Mouse (Mus musculus) spleen, adult 12 weeks (tissue): ENCODE results near the gene Mpg.

ENCODE experiments used
- DNase-seq: peaks from one replicate; pipeline ENCODE4 v3.0.0; 2022; ENCODE audit warnings: low spot score

The Mpg gene

DNA sequence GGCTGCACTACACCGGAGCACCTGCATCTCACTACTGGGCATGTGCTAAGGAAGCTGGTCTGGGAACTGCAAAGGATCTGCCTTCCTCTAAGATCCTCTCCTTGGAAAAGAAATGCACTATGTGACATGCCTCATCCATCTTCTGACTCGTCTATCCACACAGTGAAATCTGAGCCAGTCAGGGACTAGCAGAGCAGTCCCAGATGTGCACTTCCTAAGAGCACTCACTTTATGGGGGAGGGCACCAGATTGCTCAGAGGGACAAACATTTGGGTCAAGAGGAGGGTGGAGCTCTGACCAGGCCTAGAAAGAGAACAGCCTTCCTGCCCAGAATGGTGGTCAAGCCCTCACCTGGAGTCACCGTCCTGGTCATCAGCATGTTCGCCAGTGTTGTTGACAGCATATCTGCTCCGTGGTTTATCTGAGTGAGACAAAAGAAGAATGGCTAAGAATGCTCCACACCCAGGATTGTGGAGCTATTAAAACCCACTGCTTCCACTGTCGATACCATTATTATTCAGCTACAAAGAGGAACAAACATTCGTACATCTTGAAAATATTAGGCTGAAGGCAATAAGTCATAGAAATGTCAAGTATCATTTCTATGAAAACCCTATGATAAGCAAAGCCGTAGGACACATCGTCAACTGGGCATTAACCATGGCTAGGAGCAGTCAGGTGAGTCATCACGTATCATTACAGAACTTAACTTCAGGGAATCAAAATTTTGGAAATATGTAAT is 36.5 kb downstream of the Mpg start:
- DNase-seq, result no peak

DNA sequence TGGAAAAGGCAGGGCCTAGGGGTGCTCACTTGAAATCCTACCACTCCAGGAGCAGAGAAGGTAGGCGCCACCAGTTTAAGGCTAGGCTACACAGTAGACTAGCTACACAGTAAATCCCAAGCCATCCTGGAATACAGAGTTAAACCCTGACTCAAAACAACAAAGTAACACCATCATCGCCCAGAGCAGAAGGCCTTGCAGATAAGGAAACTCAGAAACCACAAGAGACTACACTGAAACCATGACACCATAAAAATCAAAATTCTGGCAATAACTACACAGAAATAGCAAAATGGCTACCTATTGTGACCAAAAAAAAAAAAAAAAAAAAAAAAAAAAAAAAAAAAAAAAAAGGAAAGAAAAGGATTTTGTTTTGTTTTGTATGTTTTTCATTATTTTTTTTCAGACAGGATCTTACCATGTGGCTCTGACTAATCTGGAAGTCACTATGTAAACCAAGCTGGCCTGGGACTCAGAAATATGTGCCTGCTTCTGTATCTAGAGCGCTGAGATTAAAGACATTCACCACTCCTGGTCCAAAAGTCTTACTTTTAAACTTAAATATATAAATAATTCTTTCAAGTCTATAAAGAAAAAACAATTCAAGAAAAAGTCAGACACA is 38.9 kb downstream of the Mpg start:
- DNase-seq, result no peak

DNA sequence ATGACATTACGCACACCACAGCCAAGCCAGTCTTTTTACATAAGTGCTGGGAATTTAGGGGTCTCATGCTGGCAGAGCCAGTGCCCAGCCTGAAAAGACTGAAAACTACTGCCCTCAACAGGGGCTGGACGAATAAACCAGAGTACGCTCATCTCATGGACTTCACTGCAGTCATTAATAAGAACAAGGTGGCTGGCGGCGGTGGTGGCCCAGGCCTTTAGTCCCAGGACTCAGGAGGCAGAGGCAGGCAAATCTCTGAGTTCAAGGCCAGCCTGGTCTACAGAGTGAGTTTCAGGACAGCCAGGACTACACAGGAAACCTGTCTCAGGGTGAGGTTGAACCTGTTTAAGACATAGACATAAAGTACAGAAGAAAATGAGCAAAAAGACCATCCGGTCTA is 39.9 kb downstream of the Mpg start:
- DNase-seq, result no peak

DNA sequence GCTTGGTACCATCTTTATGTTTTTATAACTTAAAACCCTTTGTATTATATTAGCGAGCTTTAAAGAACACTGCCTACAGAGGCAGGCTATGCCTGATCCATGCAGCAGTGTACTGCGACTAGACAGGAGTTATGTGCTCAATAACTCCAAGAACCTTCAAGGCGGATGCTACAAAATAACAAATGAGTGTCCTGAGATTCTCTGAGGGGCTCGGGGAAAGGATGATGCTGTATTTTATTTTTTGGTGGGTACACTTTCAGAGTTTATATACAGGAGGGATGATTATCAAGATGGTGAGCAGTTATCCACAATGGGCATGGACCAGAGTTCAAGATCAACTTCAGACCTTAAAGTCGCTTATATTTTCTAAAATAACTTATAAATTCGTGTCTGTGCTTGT is 40.5 kb downstream of the Mpg start:
- DNase-seq, result no peak

DNA sequence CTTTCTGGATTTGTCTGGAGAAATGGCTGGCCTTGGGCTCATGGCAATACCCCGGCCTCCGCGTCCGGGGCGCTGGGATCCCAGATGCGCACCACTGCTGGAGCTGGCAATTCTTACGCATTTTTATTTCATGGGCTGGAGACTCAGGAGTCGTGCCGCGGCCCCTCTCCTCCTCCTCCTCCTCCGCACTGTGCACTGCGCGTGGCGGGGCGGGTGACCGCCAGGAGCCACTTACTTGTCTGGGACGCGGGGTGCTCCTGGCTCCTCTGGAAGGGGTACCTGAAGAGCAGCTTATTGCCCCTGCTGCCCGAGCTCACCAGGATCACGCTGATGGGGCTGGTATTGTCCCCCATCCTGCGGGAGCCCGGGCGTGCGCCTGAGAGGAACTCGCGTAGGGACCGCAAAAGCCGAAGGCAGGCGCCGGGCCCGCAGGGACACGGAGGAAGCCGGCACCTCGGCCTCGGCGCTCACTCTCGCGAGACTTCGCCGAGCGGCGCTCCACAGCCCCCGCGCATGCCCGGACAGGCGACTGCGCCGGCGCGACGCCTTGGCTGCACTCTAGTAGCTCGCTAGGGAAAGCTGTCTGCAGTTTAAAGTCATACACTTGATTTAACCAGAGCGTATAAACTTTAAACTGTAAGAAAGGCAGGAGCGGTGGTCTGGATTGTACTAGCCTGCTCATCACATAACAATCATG is 41.0 kb downstream of the Mpg start, which contains the start of gene Nprl3:
TSS of gene Nprl3 (minus strand) at position 520 of the 697 bp plus-strand sequence.
- peak; percentile 90 for DNase-seq

DNA sequence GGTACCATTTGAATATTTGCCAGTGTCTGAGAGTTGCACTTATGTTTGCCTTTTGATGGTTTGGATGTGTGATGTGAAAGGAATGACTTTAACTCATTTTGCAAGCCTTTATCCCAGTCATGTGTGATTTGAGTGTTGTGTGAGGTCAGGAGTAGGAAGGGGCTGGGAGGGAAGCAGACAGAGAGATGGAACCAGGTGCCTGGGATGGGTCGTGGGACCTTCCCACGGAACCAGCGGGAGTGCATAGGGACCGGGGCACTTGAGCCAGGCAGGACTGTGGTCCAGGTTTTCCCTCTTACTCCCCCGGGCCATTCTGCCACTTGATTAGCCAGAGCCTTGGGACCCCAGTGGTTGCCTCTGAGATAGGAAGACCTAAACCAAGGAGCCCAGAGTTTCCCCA is 41.7 kb downstream of the Mpg start:
- DNase-seq, result no peak

DNA sequence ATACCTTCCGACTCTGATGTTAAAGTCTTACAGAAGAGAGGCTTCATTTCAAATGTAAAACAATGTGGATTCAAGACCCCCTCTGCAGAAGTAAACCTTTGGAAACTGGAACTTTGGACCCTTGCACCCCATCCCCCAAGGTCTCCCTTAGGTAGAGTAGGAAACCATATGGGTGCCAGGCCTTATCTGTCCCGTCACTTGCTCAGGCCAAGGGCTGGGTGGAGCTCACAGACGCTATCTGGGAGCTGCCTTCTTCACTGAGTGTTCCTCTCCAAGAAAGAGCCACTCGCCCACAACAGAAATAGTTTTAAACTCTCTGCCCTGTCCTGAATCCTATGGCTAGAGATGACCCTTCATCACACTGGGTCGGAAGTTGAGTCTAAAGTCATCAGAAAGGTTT is 42.6 kb downstream of the Mpg start:
- peak; percentile 62 for DNase-seq

DNA sequence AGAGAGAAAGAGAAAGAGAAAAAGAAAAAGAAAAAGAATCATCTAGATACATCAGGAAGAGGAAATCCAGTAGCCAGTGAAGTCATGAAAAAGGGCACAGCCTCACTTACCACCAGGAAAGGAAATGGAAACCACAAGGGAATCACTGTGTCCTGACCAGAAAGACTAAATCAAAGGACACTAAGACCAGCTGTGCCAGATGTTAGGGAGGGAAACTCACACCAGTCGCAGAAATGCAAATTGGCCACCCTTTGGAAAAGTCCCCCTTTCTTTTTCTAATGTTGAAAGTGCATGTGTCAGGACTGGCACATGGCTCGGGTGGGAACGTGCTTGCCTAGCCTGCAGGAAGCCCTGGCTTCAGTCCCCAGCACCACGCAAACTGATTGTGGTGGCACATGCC is 44.9 kb downstream of the Mpg start:
- no peak for DNase-seq

DNA sequence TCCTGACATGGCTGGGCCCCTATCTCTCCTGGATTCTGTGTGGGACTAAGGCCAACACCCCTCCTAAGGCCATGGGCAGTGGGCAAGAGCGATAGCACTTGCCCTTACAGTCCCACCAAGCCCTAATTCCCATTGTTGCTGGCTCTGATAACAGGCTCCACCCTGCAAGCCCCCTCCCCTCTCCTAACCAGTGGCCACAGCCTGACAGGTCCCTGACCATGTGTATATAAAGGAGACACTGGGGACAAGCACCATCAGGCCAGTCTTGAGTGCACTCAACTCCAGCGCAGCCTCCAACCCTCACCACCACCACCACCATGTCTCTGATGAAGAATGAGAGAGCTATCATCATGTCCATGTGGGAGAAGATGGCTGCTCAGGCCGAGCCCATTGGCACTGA is 50.0 kb downstream of the Mpg start, which contains the start of gene Hba-x:
TSS of gene Hba-x (plus strand) at position 54 of the 400 bp plus-strand sequence.
- DNase-seq, result no peak

DNA sequence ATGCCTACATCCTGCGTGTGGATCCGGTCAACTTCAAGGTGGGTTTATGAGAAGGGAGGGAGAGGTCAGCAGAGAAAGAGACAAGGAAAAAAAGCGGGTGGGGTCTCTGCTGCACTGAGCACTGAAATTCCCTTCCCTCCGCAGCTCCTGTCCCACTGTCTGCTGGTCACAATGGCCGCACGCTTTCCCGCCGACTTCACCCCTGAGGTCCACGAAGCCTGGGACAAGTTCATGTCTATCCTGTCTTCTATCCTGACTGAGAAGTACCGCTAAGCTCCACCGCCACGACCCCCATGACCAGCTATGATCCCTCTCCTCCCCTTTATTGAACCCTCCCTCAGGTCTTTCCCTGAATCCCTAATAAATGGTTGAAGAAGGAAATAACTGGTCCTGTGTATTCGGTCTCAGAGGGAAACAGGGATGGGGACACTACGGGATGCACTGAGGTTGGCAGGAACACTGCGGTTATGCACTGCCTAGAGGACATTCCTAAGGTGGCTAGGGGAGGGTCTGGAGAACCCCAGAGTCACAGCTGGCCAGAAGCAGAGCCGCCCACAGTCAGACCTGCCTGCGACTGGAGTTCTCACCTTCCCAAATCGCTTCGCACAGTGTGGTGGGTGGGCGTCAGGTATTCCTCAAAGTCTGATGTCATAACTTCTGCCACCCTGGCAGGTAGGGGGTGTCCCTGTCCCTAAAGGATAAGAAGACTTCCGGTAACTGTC is 51.6 kb downstream of the Mpg start:
- no peak for DNase-seq

DNA sequence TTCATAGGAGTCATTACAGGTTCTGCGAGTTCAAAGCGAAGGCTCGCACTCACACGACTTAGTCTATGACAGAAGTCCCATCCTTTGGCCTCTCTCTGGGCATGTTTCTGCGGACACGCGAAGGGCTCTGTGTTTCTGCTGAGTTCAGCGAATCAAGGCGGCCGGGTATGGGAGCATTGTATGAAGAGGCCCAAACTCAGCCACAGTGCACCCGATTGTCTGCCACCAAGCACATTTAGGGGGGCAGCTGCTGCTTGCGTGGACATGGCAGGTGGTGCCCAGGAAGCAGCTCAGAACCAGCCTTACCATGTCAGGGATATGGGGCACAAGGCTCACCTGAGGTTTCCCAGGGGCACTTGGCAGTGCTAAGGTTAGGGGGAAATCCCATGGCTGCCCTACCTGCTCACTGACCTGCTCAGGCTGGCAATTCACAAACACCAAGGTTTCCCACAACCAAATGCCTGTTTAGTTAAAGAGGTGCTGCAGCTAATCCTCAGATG is 52.2 kb downstream of the Mpg start:
- no peak for DNase-seq

DNA sequence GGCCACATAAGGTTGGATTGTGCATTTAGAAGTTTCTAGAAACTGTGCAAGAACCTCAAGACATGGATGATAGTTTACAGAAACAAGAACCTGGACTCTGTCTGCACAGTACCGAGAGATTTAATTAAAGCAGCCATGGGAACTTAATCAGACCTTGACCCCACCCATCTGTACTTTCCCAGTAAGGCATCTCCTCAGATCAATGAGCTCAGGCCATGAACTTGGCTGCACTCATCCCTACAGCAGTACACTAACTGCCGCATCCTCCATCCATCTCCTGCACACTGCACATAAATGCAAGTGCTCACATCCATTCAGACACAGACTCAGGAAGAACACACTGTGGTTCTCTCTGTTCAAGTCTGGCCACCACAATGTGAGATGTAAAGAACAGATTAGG is 54.3 kb downstream of the Mpg start:
- DNase-seq, result no peak

DNA sequence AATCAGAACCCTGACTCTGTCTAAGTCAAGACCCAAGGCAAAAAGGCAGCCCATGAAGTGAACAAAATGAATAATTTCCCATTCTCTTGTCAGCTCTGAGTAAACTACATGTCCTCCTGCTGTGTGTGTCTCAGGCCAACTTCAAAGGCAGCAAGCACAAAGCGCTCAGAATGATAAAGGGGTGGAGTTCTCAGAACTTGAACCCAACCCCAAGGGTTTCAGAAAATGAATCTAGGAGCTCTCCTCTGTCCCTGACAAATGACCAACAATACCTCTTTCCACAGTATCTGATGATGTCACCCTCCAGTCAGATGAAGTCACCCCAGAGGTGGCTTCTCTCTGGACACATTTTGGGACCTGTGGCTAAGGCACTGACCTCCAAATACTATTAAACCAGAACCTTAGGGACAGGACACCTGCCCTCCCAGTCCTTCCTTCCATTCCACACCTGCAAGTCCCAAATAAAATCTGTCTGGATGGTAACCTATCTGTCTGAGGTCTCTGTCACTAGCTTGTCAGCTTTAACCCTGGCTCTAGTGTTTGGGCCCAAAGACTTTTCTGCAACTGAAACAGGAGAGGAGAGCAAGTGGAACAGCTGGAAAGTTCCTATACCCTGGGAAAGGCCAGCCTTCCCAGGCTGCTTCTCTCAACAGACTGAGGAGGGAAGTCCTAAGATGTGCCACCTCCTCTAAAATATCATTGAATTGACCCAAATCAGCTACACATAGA is 55.3 kb downstream of the Mpg start:
- no peak for DNase-seq
